Mouse (Mus musculus) adrenal gland (tissue): Measurements from ENCODE around the gene Ptprg.

Experiments used
- intact Hi-C: fragments of 180-260 bp; cut with DNase I; formaldehyde crosslinking; loops from one replicate; pipeline ENCODE4 v1.15.1; 2025

Gene Ptprg

GRCm38 (mm10) chr14:11679741-11680140 is 126.4 kb downstream of the Ptprg start:
- intact Hi-C loops = no loop called here

- intact Hi-C loops = no loop called here
These were observed 127.3 kb downstream of the Ptprg start for GRCm38 (mm10) chr14:11680621-11681020.

GRCm38 (mm10) chr14:11682441-11682840 is 129.1 kb downstream of the Ptprg start:
- intact Hi-C loops = no loop called here

GRCm38 (mm10) chr14:11683386-11684081 is 130.2 kb downstream of the Ptprg start:
- intact Hi-C loops = no loop called here

- intact Hi-C loops = no loop called here
These were observed 130.8 kb downstream of the Ptprg start for GRCm38 (mm10) chr14:11684104-11684503.

- intact Hi-C loops = no loop called here
These were observed 134.2 kb downstream of the Ptprg start for GRCm38 (mm10) chr14:11687541-11687940.

GRCm38 (mm10) chr14:11688142-11688541 is 134.8 kb downstream of the Ptprg start:
- intact Hi-C loops = no loop called here

GRCm38 (mm10) chr14:11690066-11690465 is 136.7 kb downstream of the Ptprg start:
- intact Hi-C loops = no loop called here

- intact Hi-C loops = no loop called here
These were observed 138.2 kb downstream of the Ptprg start for GRCm38 (mm10) chr14:11691531-11691930.

- intact Hi-C loops = no loop called here
These were observed 145.5 kb downstream of the Ptprg start for GRCm38 (mm10) chr14:11698880-11699279.

- intact Hi-C loops = no loop called here
These were observed 146.3 kb downstream of the Ptprg start for GRCm38 (mm10) chr14:11699654-11700053.

GRCm38 (mm10) chr14:11701516-11702249 is 148.4 kb downstream of the Ptprg start:
- intact Hi-C loops = no loop called here

GRCm38 (mm10) chr14:11702770-11703477 is 149.6 kb downstream of the Ptprg start:
- intact Hi-C loops = no loop called here

GRCm38 (mm10) chr14:11704871-11705270 is 151.5 kb downstream of the Ptprg start:
- intact Hi-C loops = no loop called here

- intact Hi-C loops = no loop called here
These were observed 156.0 kb downstream of the Ptprg start for GRCm38 (mm10) chr14:11709352-11709751.

GRCm38 (mm10) chr14:11709798-11710197 is 156.5 kb downstream of the Ptprg start:
- intact Hi-C loops = no loop called here

GRCm38 (mm10) chr14:11710410-11711122 is 157.2 kb downstream of the Ptprg start:
- intact Hi-C loops = no loop called here

GRCm38 (mm10) chr14:11712146-11712545 is 158.8 kb downstream of the Ptprg start:
- intact Hi-C loops = no loop called here

GRCm38 (mm10) chr14:11716230-11716629 is 162.9 kb downstream of the Ptprg start:
- intact Hi-C loops = no loop called here

- intact Hi-C loops = no loop called here
These were observed 164.9 kb downstream of the Ptprg start for GRCm38 (mm10) chr14:11718201-11718600.

GRCm38 (mm10) chr14:11719259-11719658 is 165.9 kb downstream of the Ptprg start:
- intact Hi-C loops = no loop called here

- intact Hi-C loops = no loop called here
These were observed 168.8 kb downstream of the Ptprg start for GRCm38 (mm10) chr14:11722101-11722500.
